Mouse (Mus musculus) heart, postnatal 14 days (tissue): ENCODE data around the gene Fbxo36. TPM values are rescaled to one million over a fixed set of nuclear protein-coding genes. Genes with fewer than 3 reads are reported as not detected.
A peak's percentile ranks its signal among the peaks of the same experiment; 100 is the strongest.

Experiments used
- DNase-seq, 2 experiments: peaks; one replicate each; pipeline ENCODE4 v3.0.0; 2021 to 2022
- intact Hi-C: fragments of 180-260 bp; cut with DNase I; formaldehyde crosslinking; loops from one replicate; pipeline ENCODE4 v1.15.1; 2025
- total RNA-seq, 2 experiments: library from RNA; stranded (reverse); gene quantifications; 2 replicates each; pipeline ENCODE4 v1.2.3; 2021

The Fbxo36 gene
- total RNA-seq, 2 experiments from 2014 or later = 1.2 to 1.8 TPM

- intact Hi-C loops = no loop called here
Observed at GRCm38 (mm10) chr1:84885174-84885573, 45.5 kb downstream of the Fbxo36 start.

DNA sequence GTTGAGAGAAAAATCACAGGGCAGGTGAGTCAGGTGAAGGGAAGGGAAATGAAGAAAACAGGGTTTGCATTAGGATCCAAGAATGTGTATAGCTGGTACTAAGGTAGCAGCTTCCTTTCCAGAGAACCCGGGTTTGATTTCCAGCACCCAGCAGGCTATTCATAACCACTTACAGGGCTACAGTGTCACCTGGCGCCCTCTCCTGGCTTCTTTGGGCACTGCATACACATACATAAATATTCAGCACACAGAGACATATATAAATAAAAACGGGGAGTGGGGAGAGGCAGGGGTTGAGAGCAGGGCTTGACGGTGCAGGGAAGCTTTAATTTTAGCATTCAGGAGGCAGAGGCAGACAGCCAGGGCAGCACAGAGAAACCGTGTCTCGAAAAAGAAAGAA lies 46.3 kb downstream of the Fbxo36 start:
- DNase-seq = no peak
- intact Hi-C loops = no loop called here

More at GRCm38 (mm10) chr1:84885174-84885573, 45.5 kb downstream of the Fbxo36 start:
- DNase-seq = peak in 1 of 2 experiments; percentile 10

DNA sequence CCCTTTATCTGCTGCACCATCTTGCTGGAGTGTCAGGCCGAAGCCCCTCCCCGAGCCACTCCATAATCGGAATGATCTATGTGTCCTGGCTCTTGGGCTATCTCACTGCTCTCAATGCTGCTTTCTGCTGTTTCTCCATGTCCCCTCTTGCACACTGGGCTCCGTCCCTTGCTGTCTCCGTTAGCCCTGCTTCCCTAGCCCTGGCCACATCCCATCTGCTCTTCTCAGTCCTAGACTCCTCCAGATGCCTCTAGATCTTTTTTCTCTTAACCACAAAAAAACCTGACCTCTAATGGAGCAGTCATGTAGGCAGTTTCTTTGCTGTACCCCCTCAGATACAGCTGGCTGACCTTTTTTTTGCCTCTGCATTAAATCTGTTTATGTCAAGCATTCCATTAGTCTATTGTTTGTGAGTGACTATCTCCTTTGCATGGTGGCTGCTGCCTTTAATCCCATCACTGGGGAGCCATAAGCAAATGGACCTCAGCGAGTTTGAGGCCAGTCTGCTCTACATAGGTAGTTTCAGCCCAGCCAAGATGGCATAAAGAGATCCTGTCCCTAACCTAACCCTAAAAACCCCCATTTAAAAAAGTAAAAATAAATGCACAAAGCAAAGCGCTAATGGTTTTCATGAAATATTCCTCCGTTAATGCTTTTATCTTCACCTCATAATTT lies 49.8 kb downstream of the Fbxo36 start:
- intact Hi-C loops = no loop called here
- no peak for DNase-seq

DNA sequence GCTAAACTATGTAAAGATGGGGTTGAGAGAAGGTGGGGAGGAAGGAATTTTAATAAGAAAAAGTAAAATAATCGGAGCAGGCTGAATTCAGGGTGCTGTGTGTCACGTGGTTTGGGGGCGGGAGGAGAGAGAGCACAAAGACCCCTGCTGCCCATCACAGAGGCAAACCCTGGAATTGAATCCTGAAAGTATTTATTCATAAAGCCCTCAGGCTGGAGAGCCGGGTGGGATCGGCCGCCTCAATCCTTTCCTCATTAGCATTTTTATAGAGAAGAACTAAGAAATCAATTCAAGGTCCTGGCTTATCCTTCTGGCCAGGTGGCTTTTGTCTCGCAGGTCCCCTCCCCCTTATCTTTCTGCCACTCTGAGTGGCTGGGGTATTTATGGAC lies 50.4 kb downstream of the Fbxo36 start:
- no peak for DNase-seq
- intact Hi-C loops = no loop called here

DNA sequence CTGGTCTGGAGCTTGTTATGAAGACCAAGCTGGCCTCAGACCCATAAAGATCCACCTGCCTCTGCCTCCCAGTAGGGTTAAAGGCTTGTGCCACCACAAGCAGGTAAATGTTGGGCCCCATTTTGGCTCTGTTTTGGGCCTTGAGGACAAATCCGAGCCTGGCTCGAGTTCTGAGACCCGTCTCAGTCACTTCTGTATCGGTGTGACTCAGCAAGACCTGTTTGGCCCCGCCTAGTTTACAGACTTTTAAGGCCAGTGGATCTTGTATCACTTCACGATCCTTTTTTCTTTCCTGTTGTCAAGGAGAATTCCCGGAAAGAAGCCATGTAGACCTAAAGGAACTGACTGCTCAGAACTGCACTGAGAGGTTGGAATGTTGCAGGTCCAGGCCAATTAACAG lies 50.9 kb downstream of the Fbxo36 start:
- intact Hi-C loops = no loop called here
- no peak for DNase-seq

- no peak for DNase-seq
- intact Hi-C loops = no loop called here
Observed at GRCm38 (mm10) chr1:84891746-84892145, 52.1 kb downstream of the Fbxo36 start.

DNA sequence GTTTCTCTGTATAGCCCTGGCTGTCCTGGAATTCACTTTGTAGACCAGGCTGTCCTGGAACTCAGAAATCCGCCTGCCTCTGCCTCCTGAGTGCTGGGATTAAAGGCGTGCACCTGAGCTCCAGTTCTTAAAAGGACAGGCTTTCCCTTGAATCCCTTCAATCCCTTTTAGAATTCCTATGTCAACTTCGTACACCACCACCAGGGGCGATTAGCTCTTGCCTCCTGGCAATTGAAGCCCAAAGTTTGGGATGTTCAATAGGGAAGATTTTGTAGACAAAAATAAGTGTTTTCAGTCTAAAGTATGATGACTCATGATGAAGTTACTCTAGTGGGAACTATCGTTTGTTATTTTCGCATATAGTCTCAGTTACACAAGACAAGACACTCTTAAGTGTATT lies 57.7 kb downstream of the Fbxo36 start:
- intact Hi-C loops = no loop called here
- DNase-seq = no peak

DNA sequence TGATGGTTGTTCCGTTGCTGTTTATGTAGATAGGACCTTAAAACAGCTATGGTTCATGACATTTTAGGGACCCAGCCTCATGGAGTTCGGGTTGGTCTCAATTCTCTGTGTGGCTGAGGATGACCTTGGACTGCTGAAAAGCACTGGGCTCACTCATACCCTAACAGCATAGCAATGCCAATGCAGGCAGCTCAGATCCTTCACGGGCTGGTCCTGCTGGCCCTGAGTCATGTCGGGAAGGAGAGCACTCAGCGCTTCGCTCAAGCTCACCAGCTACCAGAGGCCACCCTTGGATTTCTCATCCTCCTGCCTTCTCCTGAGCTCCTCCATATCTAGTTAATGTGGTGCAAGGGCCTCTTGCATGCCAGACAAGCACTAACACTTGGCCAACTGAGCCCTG lies 59.5 kb downstream of the Fbxo36 start:
- intact Hi-C loops = no loop called here
- DNase-seq = no peak

- intact Hi-C loops = no loop called here
Observed at GRCm38 (mm10) chr1:84904467-84904866, 64.8 kb downstream of the Fbxo36 start.

GRCm38 (mm10) chr1:84910177-84910804 lies 70.7 kb downstream of the Fbxo36 start:
- DNase-seq = no peak
- intact Hi-C loops = no loop called here

More at GRCm38 (mm10) chr1:84904467-84904866, 64.8 kb downstream of the Fbxo36 start:
- DNase-seq = no peak

- DNase-seq = no peak
- intact Hi-C loops = no loop called here
Observed at GRCm38 (mm10) chr1:84912571-84912970, 72.9 kb downstream of the Fbxo36 start.

DNA sequence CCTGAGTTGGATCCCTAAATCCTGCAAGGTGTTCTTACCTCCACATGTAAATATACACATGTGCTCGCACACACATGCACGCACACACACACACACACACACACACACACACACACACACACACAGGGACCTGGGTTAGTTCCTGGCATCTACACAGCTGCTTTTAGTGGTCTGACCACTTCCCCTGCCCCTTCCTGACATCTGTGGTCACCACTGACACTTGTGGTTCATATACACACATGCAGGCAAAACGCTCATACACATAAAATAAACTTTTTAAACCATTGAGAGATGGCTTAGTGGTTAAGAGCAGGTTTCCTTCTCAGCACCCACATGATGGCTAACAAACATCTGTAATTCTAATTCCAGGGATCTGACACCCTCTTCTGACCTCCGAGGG lies 75.4 kb downstream of the Fbxo36 start:
- intact Hi-C loops = no loop called here
- no peak for DNase-seq

- DNase-seq = no peak
- intact Hi-C loops = no loop called here
Observed at GRCm38 (mm10) chr1:84918865-84919264, 79.2 kb downstream of the Fbxo36 start.

- intact Hi-C loops = no loop called here
- no peak for DNase-seq
Observed at GRCm38 (mm10) chr1:84923432-84923831, 83.8 kb downstream of the Fbxo36 start.

- DNase-seq = no peak
- intact Hi-C loops = no loop called here
Observed at GRCm38 (mm10) chr1:84924134-84924533, 84.5 kb downstream of the Fbxo36 start.

DNA sequence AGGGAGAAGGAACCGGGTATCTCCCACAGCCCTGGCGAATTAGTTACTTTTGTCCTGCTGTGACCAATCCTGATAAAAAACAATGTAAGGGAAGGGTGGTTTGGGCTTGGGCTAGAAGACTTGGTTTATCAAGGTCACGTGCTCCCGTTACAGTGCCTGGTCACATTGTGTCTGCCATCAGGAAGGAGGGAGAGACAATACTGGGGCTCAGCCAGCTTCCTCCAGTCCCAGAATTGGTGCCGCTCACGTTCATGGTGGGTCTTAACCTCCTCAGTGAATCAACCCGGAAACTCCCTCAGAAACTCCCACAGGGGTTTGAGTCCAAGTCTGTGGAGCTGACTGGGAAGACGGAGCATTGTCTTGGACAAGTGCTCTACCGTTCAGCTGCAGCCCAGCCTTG lies 86.0 kb downstream of the Fbxo36 start:
- no peak for DNase-seq
- intact Hi-C loops = no loop called here

DNA sequence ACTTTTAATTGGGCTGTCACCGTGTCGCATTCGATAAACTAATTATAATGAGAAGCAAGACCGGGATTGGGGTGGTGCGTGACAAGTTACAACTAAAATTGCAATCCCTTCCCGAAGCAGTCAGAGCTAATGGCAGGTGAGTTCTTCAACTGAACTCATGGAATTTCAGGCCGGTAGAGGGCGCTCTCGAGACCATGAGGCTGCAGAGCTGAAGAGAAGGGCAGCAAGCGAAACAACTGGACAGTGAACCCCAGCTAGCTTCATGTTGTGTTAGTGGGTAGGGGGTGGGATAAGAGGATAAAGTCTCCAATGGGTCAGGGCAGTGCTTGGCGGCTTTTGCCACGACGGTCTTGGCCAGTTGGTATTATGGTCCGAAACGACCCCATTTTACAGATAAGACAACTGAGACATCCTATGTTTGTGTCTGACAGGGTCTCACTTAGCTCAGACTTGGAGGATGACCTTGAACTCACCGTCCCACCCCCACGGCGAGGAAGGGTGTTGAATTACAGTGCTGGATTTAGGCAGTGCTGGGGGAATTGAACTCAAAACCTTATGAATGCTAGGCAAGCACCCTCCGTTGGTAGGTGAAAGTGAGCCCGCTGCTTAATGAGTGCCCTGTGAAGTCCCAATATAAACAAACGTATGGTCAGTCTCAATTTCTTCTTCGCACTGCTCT lies 94.0 kb downstream of the Fbxo36 start:
- peak; percentile 69 to 80 for DNase-seq

DNA sequence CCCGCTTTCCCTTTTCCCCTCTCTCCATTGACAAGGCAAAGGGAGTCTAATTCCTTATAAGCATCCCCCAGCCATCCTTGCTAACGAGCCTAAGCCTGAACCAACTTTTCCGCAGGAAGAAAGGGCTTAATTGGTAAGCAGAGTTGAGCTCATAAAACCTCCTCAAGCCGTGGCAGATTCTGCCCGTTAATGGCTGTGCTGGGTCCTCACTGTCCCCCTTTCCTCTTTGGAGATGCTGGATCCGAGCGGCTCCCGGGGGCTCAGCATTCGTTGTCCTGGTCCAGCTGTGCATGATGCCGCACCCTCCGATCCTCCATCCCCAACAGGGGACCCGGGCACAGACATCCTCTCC lies 94.5 kb downstream of the Fbxo36 start:
- no peak for DNase-seq
- intact Hi-C loops = no loop called here

More for the DNA sequence above, 94.0 kb downstream of the Fbxo36 start:
- intact Hi-C loops = no loop called here

DNA sequence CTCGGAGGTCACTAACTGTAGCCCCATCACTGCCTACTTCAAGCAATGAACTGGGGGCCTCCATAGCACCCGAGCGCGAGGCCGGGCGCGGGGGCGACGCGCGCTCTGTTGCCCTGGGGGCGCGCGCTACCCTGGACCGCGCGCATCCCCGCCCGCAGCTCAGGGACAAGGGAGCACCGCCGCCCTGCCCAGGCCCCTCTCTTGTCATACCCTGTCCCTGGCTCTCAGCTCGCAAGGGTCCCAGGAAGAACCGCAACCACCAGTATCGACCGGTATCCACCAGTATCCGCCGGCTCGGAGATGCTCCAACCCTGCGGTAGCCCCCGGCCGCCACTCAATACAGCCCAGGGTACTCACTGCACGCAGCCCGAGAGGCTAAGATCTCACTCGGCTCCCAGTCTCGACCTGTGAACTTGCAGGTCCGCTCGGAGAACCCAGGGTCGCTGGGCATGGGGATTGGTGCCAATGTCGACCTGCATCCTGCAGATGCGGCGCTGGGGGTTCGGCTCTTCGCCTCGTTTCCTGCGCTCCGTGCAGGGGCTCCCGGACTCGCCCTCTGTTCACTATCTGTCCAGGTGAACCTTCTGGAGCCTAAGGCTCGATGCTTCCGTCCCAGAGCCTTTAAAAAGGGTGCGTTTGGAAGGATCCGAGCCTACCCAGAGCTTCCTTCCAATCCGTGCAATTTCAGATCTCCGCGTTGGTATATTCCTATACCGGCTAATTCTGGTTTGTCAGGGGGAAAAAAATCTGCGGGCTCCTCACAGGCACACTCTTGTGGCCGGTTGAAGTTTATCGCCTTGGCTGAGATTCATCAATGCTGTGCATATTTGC lies 95.1 kb downstream of the Fbxo36 start, which contains the start of gene Slc16a14:
Gene Slc16a14 (minus strand): TSS at position 632 of the 831 bp plus-strand sequence.
- intact Hi-C loops = no loop called here
- DNase-seq = no peak

GRCm38 (mm10) chr1:84935668-84936067 lies 96.0 kb downstream of the Fbxo36 start:
- intact Hi-C loops = no loop called here

More at GRCm38 (mm10) chr1:84935668-84936067, 96.0 kb downstream of the Fbxo36 start:
- DNase-seq = peak in 1 of 2 experiments; percentile 47
